Mouse (Mus musculus) effector memory CD4-positive, alpha-beta T cell, adult 5 months (primary cell): ENCODE results near the gene Ptchd1. TPM values are rescaled to one million over a fixed set of nuclear protein-coding genes. Genes with fewer than 3 reads are reported as not detected.

Experiments used
- polyA plus RNA-seq: library from polyadenylated mRNA; unstranded; fragments of 100-300 nt; shearing (Covaris generic); gene quantifications from one replicate; pipeline ENCODE4 v1.2.1, GENCODE M21; 2017

Ptchd1 gene
- polyA plus RNA-seq, result not detected

GRCm38 (mm10) chrX:155623701-155624281 is at the start of gene Ptchd1:
Ptchd1 (minus strand) TSS chrX:155623814.

GRCm38 (mm10) chrX:155624341-155624841 is 777 bp upstream of the Ptchd1 start, which contains the start of gene Gm15155:
Gm15155 (plus strand) TSS chrX:155624741.

Other genes starting within 250 kb of the Ptchd1 start
- not detected for gene Gm15155, start 927 bp upstream of the Ptchd1 start, polyA plus RNA-seq